Mouse (Mus musculus) cerebellum, adult 2 months (tissue): Measurements from ENCODE around the gene Etl4.

Experiments
- CTCF ChIP-seq: fragments of 200-500 bp; IDR thresholded peaks from 2 replicates; pipeline ENCODE4 v1.5.1; 2011; ENCODE audit warnings: low read depth, mild to moderate bottlenecking, control low read depth, low read length, moderate library complexity, borderline replicate concordance; ENCODE audit not compliant: insufficient read depth
- POLR2A ChIP-seq: fragments of 200-500 bp; IDR thresholded peaks from 2 replicates; pipeline ENCODE4 v1.6.1; 2011; ENCODE audit warnings: low read length, control low read depth, borderline replicate concordance; ENCODE audit not compliant: insufficient read depth

- TF ChIP-seq POLR2A = no peak
- no peak for TF ChIP-seq CTCF
Measured at GRCm38 (mm10) chr2:20726974-20727373, 817.4 kb downstream of the Etl4 start.
